Mouse (Mus musculus): ENCODE data around the gene Asns. TPM values are rescaled to one million over a fixed set of nuclear protein-coding genes. Genes with fewer than 3 reads are reported as not detected.
"Not testable (repeated sequence)": the region's sequence is repeated elsewhere in the genome, so short reads cannot be mapped to it uniquely, and the experiment has no call there.

Asns gene
- polyA plus RNA-seq, 1 experiment from 2014 or later, result 16.1 TPM

GRCm38 (mm10) chr6:7676194-7676901 lies 16.7 kb downstream of the Asns start:
- Histone ChIP-seq H3K4me2 (no peak overlapping the region), H3K36me3 (no peaks in the 10 kb centered on the region), H3K27me3 (no peaks in the 10 kb centered on the region), H3K4me3 (no peak overlapping the region), H3K9ac (no peak overlapping the region), H3K4me1 (replicated peaks) (no peaks in the 10 kb centered on the region), H3K9me3 (replicated peaks) (no peaks in the 10 kb centered on the region), H3K27ac (no peak overlapping the region)
- 83% methylated on average over 8 of the region's 8 CpGs for WGBS
- ATAC-seq (replicated peaks; ENCODE audit: insufficient number of reproducible peaks, insufficient read depth, low FRiP score, low read depth), result no peak

GRCm38 (mm10) chr6:7672438-7673253 lies 20.4 kb downstream of the Asns start:
- Histone ChIP-seq H3K4me2 (no peak overlapping the region), H3K4me1 (replicated peaks) (no peaks in the 10 kb centered on the region), H3K9me3 (replicated peaks) (no peaks in the 10 kb centered on the region), H3K27ac (no peak overlapping the region), H3K9ac (no peak overlapping the region), H3K27me3 (no peaks in the 10 kb centered on the region), H3K36me3 (no peaks in the 10 kb centered on the region), H3K4me3 (no peak overlapping the region)
- 77% methylated on average over 10 of the region's 10 CpGs for WGBS
- ATAC-seq (replicated peaks; ENCODE audit: insufficient number of reproducible peaks, insufficient read depth, low FRiP score, low read depth), result no peak

- no peak overlapping the region for H3K27ac ChIP-seq
- H3K36me3 ChIP-seq, result no peaks in the 10 kb centered on the region
- ATAC-seq (replicated peaks; ENCODE audit: insufficient number of reproducible peaks, insufficient read depth, low FRiP score, low read depth), result no peak
- no peak overlapping the region for H3K4me2 ChIP-seq
- 55% methylated on average over 3 of the region's 3 CpGs for WGBS
- H3K9me3 ChIP-seq (replicated peaks), result no peaks in the 10 kb centered on the region
- no peaks in the 10 kb centered on the region for H3K27me3 ChIP-seq
- H3K4me3 ChIP-seq, result no peak overlapping the region
- H3K9ac ChIP-seq, result no peak overlapping the region
- no peaks in the 10 kb centered on the region for H3K4me1 ChIP-seq (replicated peaks)
These were observed 21.6 kb downstream of the Asns start for GRCm38 (mm10) chr6:7671429-7671828.

- H3K4me1 ChIP-seq (replicated peaks), result no peaks in the 10 kb centered on the region
- no peak overlapping the region for H3K27ac ChIP-seq
- H3K4me3 ChIP-seq, result no peak overlapping the region
- no peaks in the 10 kb centered on the region for H3K36me3 ChIP-seq
- no peak overlapping the region for H3K4me2 ChIP-seq
- WGBS, result 38% methylated on average over 3 of the region's 3 CpGs
- H3K27me3 ChIP-seq, result no peaks in the 10 kb centered on the region
- no peak for ATAC-seq (replicated peaks; ENCODE audit: insufficient number of reproducible peaks, insufficient read depth, low FRiP score, low read depth)
- H3K9ac ChIP-seq, result no peak overlapping the region
- no peaks in the 10 kb centered on the region for H3K9me3 ChIP-seq (replicated peaks)
These were observed 22.5 kb downstream of the Asns start for GRCm38 (mm10) chr6:7670588-7670987.

- Histone ChIP-seq H3K4me3 (no peak overlapping the region), H3K9me3 (replicated peaks) (no peaks in the 10 kb centered on the region), H3K4me1 (replicated peaks) (no peaks in the 10 kb centered on the region), H3K4me2 (no peak overlapping the region), H3K27ac (no peak overlapping the region), H3K36me3 (no peaks in the 10 kb centered on the region), H3K9ac (no peak overlapping the region), H3K27me3 (no peaks in the 10 kb centered on the region)
- no peak; the same call in 1 of the 2 replicates for ATAC-seq (replicated peaks; ENCODE audit: insufficient number of reproducible peaks, insufficient read depth, low FRiP score, low read depth)
- 75% methylated on average over 5 of the region's 5 CpGs for WGBS
These were observed 23.3 kb downstream of the Asns start for GRCm38 (mm10) chr6:7669721-7670120.

- Histone ChIP-seq H3K27me3 (no peaks in the 10 kb centered on the region), H3K9ac (no peak overlapping the region), H3K36me3 (no peaks in the 10 kb centered on the region), H3K4me3 (no peak overlapping the region), H3K27ac (no peak overlapping the region), H3K9me3 (replicated peaks) (no peaks in the 10 kb centered on the region), H3K4me2 (no peak overlapping the region), H3K4me1 (replicated peaks) (no peaks in the 10 kb centered on the region)
- 86% methylated on average over 5 of the region's 5 CpGs for WGBS
- no peak for ATAC-seq (replicated peaks; ENCODE audit: insufficient number of reproducible peaks, insufficient read depth, low FRiP score, low read depth)
These were observed 24.7 kb downstream of the Asns start for GRCm38 (mm10) chr6:7668332-7668731.

- H3K4me2 ChIP-seq; H3K4me1 ChIP-seq (replicated peaks); H3K27ac ChIP-seq; H3K27me3 ChIP-seq; H3K9me3 ChIP-seq (replicated peaks); H3K36me3 ChIP-seq; H3K9ac ChIP-seq; ATAC-seq (replicated peaks; ENCODE audit: insufficient number of reproducible peaks, insufficient read depth, low FRiP score, low read depth); H3K4me3 ChIP-seq: not testable (repeated sequence)
- 73% methylated on average over 4 of the region's 4 CpGs for WGBS
These were observed 27.2 kb downstream of the Asns start for GRCm38 (mm10) chr6:7665902-7666301.

GRCm38 (mm10) chr6:7661455-7661854 lies 31.6 kb downstream of the Asns start:
- Histone ChIP-seq H3K27ac (no peak overlapping the region), H3K9me3 (replicated peaks) (no peaks in the 10 kb centered on the region), H3K9ac (no peak overlapping the region), H3K4me1 (replicated peaks) (no peaks in the 10 kb centered on the region), H3K36me3 (no peaks in the 10 kb centered on the region), H3K27me3 (no peaks in the 10 kb centered on the region), H3K4me3 (no peak overlapping the region), H3K4me2 (no peak overlapping the region)
- WGBS, result 53% methylated on average over 4 of the region's 4 CpGs
- no peak for ATAC-seq (replicated peaks; ENCODE audit: insufficient number of reproducible peaks, insufficient read depth, low FRiP score, low read depth)

GRCm38 (mm10) chr6:7660377-7661080 lies 32.5 kb downstream of the Asns start:
- 59% methylated on average over 5 of the region's 5 CpGs for WGBS
- Histone ChIP-seq H3K4me2 (no peak overlapping the region), H3K27me3 (no peaks in the 10 kb centered on the region), H3K4me1 (replicated peaks) (no peaks in the 10 kb centered on the region), H3K4me3 (no peak overlapping the region), H3K36me3 (no peaks in the 10 kb centered on the region), H3K9ac (no peak overlapping the region), H3K27ac (no peak overlapping the region), H3K9me3 (replicated peaks) (no peaks in the 10 kb centered on the region)
- no peak for ATAC-seq (replicated peaks; ENCODE audit: insufficient number of reproducible peaks, insufficient read depth, low FRiP score, low read depth)

- Histone ChIP-seq H3K4me1 (replicated peaks) (no peaks in the 10 kb centered on the region), H3K9ac (no peak overlapping the region), H3K36me3 (no peaks in the 10 kb centered on the region), H3K4me3 (no peak overlapping the region), H3K9me3 (replicated peaks) (no peaks in the 10 kb centered on the region), H3K4me2 (no peak overlapping the region), H3K27ac (no peak overlapping the region), H3K27me3 (no peaks in the 10 kb centered on the region)
- 88% methylated on average over 1 of the region's 1 CpGs for WGBS
- no peak for ATAC-seq (replicated peaks; ENCODE audit: insufficient number of reproducible peaks, insufficient read depth, low FRiP score, low read depth)
These were observed 36.5 kb downstream of the Asns start for GRCm38 (mm10) chr6:7656601-7657000.

- no peaks in the 10 kb centered on the region for H3K36me3 ChIP-seq
- no peaks in the 10 kb centered on the region for H3K4me1 ChIP-seq (replicated peaks)
- H3K27ac ChIP-seq, result no peak overlapping the region
- no peaks in the 10 kb centered on the region for H3K9me3 ChIP-seq (replicated peaks)
- ATAC-seq (replicated peaks; ENCODE audit: insufficient number of reproducible peaks, insufficient read depth, low FRiP score, low read depth), result no peak
- no peak overlapping the region for H3K9ac ChIP-seq
- H3K27me3 ChIP-seq, result no peaks in the 10 kb centered on the region
- no peak overlapping the region for H3K4me3 ChIP-seq
- H3K4me2 ChIP-seq, result no peak overlapping the region
These were observed 44.6 kb downstream of the Asns start for GRCm38 (mm10) chr6:7648458-7648857.
